Mouse (Mus musculus) heart, embryonic 12.5 days (tissue): ENCODE measurements around the gene Cyp2j9. TPM values are rescaled to one million over a fixed set of nuclear protein-coding genes. Genes with fewer than 3 reads are reported as not detected.

Source experiments
- ATAC-seq: fragments of 200-750 bp; cut with Nextera tagmentation; 2 replicates; pipeline ENCODE4 v1.8.0; 2017; ENCODE audit warnings: moderate TSS enrichment, moderate library complexity; ENCODE audit not compliant: insufficient number of reproducible peaks, low FRiP score
- H3K27ac ChIP-seq: fragments of 300-500 bp; sonication (generic); 2 replicates; pipeline ENCODE4 v1.5.1; 2016; ENCODE audit warnings: mild to moderate bottlenecking, moderate library complexity; ENCODE audit not compliant: poor library complexity, severe bottlenecking
- H3K27me3 ChIP-seq: fragments of 300-500 bp; sonication (generic); replicated peaks from 2 replicates; pipeline ENCODE4 v1.6.1; 2016; ENCODE audit warnings: mild to moderate bottlenecking, moderate library complexity
- H3K36me3 ChIP-seq: fragments of 300-500 bp; sonication (generic); 2 replicates; pipeline ENCODE4 v1.6.1; 2016; ENCODE audit warnings: mild to moderate bottlenecking, moderate library complexity
- H3K4me1 ChIP-seq: fragments of 300-500 bp; sonication (generic); replicated peaks from 2 replicates; pipeline ENCODE4 v1.6.1; 2016; ENCODE audit warnings: mild to moderate bottlenecking
- H3K4me2 ChIP-seq: fragments of 300-500 bp; sonication (generic); 2 replicates; pipeline ENCODE4 v1.6.1; 2016; ENCODE audit warnings: mild to moderate bottlenecking, moderate library complexity
- H3K4me3 ChIP-seq: fragments of 300-500 bp; sonication (generic); 2 replicates; pipeline ENCODE4 v1.5.1; 2016; ENCODE audit warnings: mild to moderate bottlenecking
- H3K9ac ChIP-seq: fragments of 300-500 bp; sonication (generic); 2 replicates; pipeline ENCODE4 v1.6.1; 2016; ENCODE audit warnings: mild to moderate bottlenecking, moderate library complexity
- H3K9me3 ChIP-seq: fragments of 300-500 bp; sonication (generic); replicated peaks from 2 replicates; pipeline ENCODE4 v1.6.1; 2016; ENCODE audit warnings: mild to moderate bottlenecking, moderate library complexity
- WGBS: fragments of 180-500 bp; shearing (Covaris S2); methylation state at CpG from one replicate; pipeline ENCODE4 v1.1.7; 2016; 5-methylcytosine and 5-hydroxymethylcytosine counted together
- polyA plus RNA-seq: library from polyadenylated mRNA; unstranded; fragments of >200 nt; fragmentation: Nextera tagmentation; extraction: Ambion mirVana; gene quantifications from 2 replicates; pipeline ENCODE4 v1.2.1, GENCODE M21; 2016

The Cyp2j9 gene
- polyA plus RNA-seq, 1 experiment from 2014 or later, result 0.84 TPM

DNA sequence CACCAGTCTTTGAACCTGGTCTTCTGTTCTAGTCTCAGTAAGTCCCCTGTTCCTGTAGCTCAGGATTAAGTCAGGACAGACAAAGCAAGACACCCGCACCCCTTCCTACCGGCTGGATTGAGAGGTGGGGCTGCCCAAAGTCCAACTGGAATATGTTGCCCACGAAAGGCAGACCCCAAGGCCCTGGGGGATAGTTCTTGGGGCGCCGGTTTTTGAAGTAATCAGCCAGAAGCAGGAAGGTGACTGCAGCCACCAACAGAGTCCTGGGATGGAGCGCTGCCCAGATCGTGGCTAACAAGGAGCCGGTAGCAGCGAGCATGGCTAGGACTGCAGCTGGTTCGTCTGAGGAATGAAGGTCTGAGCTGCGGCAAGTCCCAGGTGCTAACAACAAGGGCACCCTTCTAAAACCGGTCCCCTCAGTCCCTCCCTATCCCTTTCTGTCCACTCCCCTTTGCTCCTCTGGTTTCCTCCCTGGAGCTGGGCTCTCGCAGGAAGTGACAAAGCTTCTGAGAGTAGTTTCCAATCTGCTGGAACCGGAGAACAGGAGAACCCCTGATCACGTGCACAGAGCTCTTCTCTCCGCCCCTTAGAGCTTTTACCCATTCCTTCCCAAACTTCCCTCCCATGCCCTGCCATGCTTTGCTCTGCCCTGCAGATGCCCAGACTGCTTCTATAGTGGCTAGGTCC, 38.1 kb downstream of the Cyp2j9 start, which contains the start of gene Cyp2j6:
TSS of gene Cyp2j6 (minus strand) at position 529 of the 687 bp plus-strand sequence.
- Histone ChIP-seq H3K4me2 (peak within 1 kb of the TSS; percentile 78), H3K27me3 (no peaks in the 10 kb centered on the region), H3K27ac (peak within 1 kb of the TSS; percentile 76; the same call in 1 of the 2 replicates), H3K9me3 (no peaks in the 10 kb centered on the region), H3K4me1 (peaks cover 8% of the 10 kb centered on the region; the same call in 1 of the 2 replicates), H3K4me3 (peak within 1 kb of the TSS; percentile 84), H3K36me3 (no peaks in the 10 kb centered on the region), H3K9ac (peak within 1 kb of the TSS; percentile 86)
- 1% methylated on average over 16 of the region's 16 CpGs for WGBS
- ATAC-seq, result peak; percentile 91

DNA sequence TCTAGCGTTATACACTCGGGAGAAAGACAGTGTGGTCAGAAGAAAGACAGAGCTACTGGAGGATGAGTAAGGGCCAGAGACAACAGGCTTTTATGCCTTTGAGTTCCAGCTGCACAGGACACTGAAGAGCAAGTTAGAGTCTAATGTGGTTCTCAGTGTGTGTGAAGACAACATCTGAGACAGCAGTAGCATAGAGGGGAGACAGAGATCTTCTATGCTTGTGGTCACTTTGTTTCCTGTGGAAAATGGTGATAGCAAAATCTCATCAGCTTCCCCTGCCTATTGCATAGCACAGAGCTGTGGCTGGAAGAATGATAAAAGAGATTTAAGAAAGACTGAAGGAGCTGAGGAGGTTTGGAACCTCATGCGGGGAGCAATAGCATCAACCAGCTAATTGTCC, 39.8 kb downstream of the Cyp2j9 start:
- ATAC-seq, result no peak
- WGBS, result 71% methylated on average over 3 of the region's 3 CpGs
- peaks cover 8% of the 10 kb centered on the region; the same call in 1 of the 2 replicates for H3K4me1 ChIP-seq
- no peak overlapping the region for H3K9ac ChIP-seq
- no peak overlapping the region for H3K27ac ChIP-seq
- no peaks in the 10 kb centered on the region for H3K9me3 ChIP-seq
- H3K27me3 ChIP-seq, result no peaks in the 10 kb centered on the region
- peak overlapping the region; percentile 26; the same call in 1 of the 2 replicates for H3K4me2 ChIP-seq
- H3K36me3 ChIP-seq, result no peaks in the 10 kb centered on the region
- H3K4me3 ChIP-seq, result no peak overlapping the region

DNA sequence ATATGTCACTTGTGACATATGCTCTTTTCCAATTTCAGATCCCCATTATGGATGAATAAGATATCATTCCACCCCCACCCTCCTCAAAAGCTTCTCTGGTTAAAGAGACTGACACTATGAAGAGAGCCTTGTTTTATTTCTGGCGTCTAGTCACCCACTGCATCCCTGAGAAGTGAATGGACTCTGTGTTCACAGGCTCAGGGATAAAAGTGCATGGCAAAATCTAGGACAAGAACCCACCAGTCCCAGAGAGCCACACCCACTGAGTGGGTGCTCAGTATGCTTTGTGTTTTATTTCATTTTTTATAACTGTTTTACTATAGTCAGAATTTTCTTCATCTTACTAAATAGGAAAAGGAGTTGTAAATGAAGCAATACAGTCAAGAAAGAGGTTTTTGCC, 45.4 kb downstream of the Cyp2j9 start:
- no peaks in the 10 kb centered on the region for H3K4me1 ChIP-seq
- WGBS, result 37% methylated on average over 1 of the region's 1 CpGs
- no peak overlapping the region for H3K27ac ChIP-seq
- H3K9ac ChIP-seq, result no peak overlapping the region
- no peak overlapping the region for H3K4me2 ChIP-seq
- H3K27me3 ChIP-seq, result no peaks in the 10 kb centered on the region
- no peak overlapping the region for H3K4me3 ChIP-seq
- H3K36me3 ChIP-seq, result no peaks in the 10 kb centered on the region
- ATAC-seq, result no peak
- no peaks in the 10 kb centered on the region for H3K9me3 ChIP-seq

DNA sequence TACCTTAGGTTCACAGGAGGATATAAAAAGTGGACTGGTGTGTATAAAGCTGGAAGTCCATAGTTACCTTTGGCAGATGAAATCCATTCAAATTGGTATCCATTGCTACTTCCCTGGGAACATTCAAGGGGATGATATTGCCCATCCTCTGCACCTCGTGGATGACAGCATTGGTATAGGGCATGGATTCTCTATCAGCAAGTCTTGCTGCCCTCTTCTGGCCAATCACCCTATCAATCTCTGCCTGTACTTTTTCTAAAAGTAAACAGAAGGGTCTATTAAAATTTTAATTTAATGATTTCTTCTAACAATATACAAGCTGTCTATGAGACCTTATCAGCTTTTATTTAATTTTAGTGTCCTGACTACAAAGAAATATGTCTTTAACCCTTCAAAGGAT, 65.6 kb downstream of the Cyp2j9 start:
- H3K4me2 ChIP-seq, result no peak overlapping the region
- peaks cover 12% of the 10 kb centered on the region for H3K36me3 ChIP-seq
- no peak for ATAC-seq
- no peak overlapping the region for H3K4me3 ChIP-seq
- no peaks in the 10 kb centered on the region for H3K9me3 ChIP-seq
- H3K27me3 ChIP-seq, result no peaks in the 10 kb centered on the region
- H3K4me1 ChIP-seq, result no peaks in the 10 kb centered on the region
- 35% methylated on average over 1 of the region's 1 CpGs for WGBS
- H3K27ac ChIP-seq, result no peak overlapping the region
- no peak overlapping the region for H3K9ac ChIP-seq

DNA sequence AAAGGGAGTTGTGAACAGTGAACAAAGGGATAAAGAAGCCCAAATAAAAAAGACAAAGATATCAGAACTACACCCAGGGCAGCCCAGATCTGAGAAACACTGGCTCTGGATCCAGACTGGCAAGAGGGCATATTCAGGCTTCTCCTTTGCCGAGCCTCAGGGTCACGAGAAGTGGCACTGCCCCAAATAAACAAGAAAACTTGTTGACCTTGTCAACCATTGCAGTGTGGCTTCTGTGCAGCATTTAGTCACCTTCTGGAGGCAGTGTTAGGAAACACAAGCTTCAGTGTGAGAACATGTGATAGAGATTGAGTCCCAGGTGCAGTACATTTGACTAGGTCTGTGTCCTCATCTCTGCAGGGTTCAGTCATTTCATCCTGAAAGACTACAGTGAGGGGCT, 69.1 kb downstream of the Cyp2j9 start:
- Histone ChIP-seq H3K4me3 (no peak overlapping the region), H3K4me1 (no peaks in the 10 kb centered on the region), H3K9ac (no peak overlapping the region), H3K27ac (no peak overlapping the region), H3K9me3 (no peaks in the 10 kb centered on the region), H3K27me3 (no peaks in the 10 kb centered on the region), H3K4me2 (no peak overlapping the region), H3K36me3 (peaks cover 8% of the 10 kb centered on the region; the same call in 1 of the 2 replicates)
- no peak for ATAC-seq
- WGBS, result 84% methylated on average over 2 of the region's 2 CpGs

Other genes with a start within 250 kb of the Cyp2j9 start
- gene Cyp2j11, start 242.9 kb downstream of the Cyp2j9 start, polyA plus RNA-seq, result not detected in 2 replicates
- not detected in 2 replicates for gene Cyp2j8, start 84.2 kb downstream of the Cyp2j9 start, polyA plus RNA-seq
- gene Cyp2j6, start 37.9 kb downstream of the Cyp2j9 start, polyA plus RNA-seq, result 4.4 and 4.9 TPM in 2 replicates
- gene Cyp2j5, start 72.6 kb upstream of the Cyp2j9 start, polyA plus RNA-seq, result not detected in 2 replicates
- not detected in 2 replicates for gene Gm12695, start 193.6 kb upstream of the Cyp2j9 start, polyA plus RNA-seq